Mouse (Mus musculus): ENCODE results near the gene Dnajb3.
"Not testable (repeated sequence)": the region's sequence is repeated elsewhere in the genome, so short reads cannot be mapped to it uniquely, and the experiment has no call there.

Gene Dnajb3

DNA sequence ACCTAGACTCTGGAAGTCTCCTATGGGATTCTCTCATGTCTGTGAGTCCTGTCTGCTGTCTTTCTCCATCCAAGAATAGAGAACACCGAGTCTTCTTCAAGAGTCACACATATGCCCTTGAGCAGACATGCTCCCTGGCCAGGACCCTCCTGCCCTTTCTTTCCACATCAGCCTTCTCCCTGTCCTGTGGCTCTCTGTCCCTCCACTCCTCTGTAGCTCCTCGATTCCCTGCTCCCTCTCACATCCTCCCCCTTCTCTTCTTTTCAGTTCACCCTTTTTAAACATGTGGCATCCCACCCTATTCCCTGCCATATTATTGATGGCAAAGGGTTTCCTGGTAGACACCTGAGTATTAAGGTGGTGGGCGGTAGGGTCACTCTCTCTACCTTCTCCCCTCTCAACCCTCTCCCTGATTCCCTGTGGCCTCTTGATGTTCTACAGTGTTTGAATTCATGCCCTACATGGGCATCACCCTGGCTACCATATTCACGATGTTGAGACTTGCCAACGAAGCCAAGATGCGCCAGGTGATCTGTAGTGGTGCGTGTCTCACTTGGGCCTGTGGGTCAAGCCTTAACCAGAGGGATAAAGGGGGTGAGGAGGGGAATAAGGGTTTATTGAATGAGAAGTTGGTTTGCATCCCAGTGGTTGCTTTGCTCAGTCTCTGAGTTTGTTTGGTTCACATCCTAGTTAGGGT lies 26.4 kb upstream of the Dnajb3 start:
- peak in 1 of 2 experiments; percentile 4 for DNase-seq

DNA sequence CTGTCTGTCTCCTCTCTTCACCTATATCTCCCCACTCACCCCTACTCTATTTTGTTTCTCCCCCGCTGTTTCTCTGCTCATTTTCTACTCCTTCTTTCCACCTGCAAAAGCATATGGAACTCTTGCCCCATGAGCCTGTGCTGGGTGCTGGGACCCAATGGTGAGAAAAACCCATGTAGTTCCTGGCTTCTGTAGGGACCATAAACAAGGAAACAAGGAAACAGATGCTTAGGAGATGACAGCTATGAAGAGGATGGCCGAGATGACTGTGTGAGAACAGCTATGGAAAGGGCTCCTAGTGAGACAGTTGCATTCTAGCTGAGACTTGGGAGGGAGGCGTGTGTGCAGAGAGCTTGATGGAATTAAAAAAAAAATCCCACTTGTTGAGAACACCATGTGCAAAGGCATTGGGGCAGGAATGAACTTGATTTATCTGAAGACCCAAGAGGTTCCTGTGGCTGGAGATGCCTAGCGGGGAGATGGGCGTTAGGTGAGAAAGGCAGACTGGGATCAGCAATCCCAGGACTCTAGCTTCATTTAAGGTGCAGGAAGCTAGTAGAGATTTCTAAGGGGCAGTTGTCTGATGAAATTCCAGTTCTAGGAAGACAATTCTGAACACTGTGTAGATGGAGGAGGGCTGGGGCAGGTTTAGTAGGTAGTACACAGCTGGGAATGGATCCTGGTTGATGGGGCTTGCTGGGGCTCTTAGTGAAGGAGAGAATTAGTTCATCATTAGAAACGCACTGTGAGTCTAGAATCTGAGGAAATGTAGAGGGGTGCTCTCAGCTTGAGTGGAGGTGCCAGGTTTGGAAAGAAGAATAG lies 25.6 kb upstream of the Dnajb3 start:
- no peak for DNase-seq

DNA sequence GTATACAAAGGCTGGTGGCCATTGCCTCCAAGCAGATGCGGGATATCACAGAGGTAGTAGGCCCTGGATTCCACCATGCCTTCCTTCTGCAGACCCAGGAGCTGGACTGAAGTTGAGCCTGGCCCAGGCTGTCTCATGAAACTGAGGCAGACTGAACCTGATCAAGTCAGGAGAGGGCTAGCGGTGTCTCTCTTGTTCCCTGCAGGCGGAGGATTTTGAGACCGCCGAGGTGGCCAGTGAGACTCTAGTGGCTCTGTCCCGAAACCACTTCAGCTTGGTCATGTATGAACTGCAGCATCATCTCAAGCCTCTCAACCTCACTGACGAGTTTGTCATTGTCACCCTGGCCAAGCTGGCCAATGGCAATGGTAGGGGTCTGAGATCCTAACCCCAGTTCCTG lies 24.8 kb upstream of the Dnajb3 start:
- DNase-seq, result peak in 1 of 2 experiments; percentile 4

DNA sequence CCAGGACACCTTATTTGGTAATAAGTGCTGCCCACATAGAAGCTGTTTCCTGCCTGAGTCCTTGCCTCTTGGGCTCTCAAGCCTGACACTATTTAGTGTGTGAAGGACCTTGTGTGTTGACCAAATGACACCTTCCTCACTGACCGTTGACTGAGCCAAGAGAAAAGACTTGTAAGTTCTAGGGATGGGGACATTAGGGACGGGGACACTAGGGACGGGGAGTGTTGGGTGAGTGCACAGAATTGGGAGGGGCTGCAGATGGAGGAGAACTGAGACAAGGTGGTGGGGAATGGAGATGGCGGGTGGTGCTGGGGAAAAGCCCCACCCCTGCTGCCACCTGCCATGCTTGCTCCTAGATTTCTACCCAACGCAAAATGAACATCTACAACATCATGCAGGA lies 24.4 kb upstream of the Dnajb3 start:
- peak in 1 of 2 experiments; percentile 3 for DNase-seq

DNA sequence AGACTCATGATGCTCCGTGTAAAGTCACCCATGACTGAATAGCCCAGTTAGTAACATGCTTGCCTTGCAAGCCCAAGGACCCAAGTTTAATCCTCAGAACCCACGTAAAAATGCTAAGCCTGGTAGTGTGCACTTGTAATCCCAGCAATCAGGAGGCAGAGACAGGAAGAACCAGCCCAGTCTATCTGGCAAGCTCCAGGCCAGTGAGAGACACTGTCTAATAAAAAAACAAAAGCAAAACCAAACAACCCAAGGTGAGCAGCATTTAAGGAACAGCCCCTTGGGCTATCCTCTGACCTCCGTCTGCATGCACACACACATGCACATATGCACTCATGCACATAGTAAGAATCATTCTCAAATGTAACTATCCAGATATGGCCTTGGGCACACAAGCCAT lies 24.0 kb upstream of the Dnajb3 start:
- DNase-seq, result no peak

DNA sequence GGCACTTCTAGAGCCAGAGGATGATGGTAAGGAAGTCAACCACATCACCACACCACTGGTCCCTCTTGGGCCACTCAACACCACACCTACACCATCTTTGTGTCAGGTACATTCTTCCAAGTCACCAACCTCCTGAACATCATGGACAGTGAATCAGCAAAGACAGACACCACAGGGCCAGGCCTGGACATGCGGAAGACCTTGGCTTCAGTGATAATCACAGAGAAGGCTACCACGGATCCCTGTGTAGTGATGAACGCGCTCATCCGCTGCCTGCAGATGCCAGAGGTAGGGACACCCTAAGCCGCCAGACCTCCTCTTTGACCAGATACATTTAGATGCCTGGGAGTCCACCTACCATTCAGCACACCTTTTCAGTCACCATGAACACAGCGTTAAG lies 22.5 kb upstream of the Dnajb3 start:
- peak; percentile 5 to 8 for DNase-seq

DNA sequence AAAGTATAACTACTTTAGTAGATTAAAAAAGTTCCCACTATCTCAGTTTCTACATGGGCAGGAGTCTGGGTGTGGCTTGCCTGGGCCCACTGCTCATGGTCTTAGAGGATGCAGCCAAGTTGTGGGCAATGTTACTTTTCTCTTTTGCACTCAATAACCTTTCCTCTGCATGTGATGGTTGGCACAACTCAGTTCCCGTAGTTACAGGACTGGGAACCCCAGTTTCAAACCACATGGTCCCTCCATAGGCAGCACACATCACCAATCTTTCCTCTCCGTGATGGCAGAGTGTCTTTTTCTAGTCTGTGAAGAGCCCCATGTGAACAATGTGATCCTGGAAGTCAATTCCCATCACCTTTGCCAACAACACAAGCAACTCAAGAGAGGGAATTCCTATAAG lies 21.9 kb upstream of the Dnajb3 start:
- DNase-seq, result no peak

DNA sequence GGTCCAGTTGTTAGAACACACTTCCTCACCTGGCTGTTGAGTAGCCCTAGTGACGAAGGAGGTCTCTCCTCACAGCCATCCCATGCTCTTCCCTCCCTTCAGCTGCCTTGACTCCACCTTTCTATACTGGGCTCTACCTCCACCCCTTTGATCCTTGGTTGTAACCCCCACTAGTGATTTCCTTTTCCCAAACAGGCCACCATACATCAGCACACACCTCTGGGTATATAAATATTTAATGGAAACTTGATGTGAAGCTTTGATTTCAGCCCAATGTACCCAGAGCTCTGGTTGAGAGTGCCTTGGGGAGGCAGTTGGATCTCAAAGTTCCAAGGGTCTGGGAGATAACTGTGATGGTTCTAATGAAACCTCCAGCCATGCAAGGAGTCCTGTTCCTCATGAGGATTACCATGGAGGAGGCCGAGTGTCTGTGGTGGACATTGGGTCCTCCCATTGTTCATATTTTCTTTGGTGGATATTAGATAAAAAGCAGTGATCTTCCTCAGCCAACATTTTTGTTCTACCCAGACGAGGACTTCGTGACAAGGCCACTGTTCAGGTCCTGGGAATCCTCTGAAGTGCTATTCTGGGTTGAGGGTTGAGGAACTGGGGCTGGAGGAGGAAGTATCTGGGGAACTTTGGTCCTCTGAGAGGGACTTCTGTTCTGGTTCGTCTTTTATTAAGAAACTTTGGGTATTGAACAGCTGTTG lies 21.2 kb upstream of the Dnajb3 start, which contains the start of gene Mroh2a:
Mroh2a (plus strand) TSS at position 317 of the 710 bp plus-strand sequence.
- peak; percentile 3 to 6 for DNase-seq

DNA sequence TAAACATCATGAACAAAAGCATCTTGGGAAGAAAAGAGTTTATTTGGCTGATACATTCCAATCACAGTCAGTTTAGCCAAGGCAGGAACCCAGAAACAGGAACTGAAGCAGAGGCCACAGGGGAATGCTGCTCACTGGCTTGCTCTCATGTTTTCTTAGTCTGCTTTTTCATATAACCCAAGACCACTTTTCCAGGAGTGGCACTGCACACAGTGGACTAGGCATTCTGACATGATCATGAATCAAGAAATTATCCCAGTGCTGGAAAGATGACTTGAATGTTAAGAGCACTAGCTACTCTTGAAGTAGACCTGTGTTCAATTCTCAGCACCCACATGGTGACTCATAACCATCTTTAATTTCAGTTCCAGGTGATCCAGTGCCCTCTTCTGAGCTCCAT lies 20.2 kb upstream of the Dnajb3 start:
- DNase-seq, result peak in 1 of 2 experiments; percentile 3

DNA sequence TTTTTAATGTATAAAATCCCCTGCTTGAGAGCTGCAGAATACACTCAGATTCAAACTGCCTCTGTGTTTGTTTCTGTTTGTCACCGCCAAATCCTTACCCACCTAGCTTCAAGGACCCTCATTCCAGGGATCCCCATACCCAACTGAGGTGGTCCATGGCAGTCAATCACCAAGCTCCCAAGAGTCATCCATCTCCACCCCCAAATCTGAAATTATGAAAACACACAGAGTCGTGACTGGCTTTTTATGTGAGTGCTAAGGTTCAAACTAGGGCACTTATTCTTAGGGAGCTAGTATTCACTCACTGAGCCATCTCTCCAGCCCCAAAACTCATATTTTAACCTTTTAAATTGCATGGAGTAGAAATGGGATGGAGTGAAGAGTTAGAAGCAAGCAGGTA lies 19.7 kb upstream of the Dnajb3 start:
- DNase-seq, result not testable (repeated sequence)

DNA sequence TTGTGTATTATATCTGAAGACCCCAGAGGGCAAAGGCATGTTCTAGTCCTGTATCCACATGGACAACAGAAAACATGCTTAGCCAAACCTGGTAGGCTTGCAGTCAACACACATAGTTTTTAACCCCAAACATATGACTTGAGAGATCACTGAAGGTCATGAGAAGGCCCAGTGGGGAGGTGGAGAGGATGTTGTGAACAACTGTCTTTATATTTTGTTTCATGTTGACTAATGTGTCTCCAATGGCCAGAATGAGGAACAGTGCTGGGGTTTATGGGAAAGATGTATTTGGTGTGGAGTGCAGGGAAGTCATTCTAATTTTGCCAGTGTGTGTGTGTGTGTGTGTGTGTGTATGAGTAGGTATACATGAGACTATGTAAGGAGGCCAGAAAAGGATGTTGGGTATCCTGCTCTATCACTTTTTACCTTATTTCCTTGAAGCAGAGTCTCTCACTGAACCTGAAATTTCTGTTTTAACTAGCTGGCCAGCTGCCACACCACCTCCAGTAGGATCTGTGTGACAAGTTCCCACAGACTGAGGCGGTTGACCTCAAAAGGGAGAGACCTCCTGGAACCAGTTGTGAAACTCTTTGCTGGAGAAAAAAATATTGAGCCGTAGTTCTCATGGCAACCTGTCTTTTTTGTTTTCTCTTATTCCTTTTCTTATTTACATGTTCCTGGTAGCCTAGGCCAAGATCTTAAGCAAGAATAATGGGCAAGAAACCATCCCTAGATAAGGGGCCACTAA lies 18.6 kb upstream of the Dnajb3 start:
- peak; percentile 16 to 25 for DNase-seq

DNA sequence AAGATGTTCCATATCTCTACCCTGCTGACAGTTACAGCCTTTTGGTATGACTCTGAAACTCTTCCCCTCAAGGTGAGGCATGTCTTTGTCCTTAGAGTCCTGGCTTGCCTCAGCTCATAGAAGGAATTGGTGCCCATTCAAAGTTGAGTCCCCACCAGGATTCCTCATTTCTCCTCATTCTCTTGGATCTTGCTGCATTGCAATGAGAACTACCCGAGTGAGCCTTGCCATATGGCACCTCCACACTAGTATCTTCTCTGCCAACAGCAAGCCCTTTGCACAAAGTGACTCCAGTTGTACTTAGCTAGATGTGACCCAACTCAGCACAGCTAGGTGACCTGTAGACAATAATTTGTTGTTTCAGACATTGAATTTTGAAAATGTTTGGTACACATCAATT lies 18.0 kb upstream of the Dnajb3 start:
- peak in 1 of 2 experiments; percentile 4 for DNase-seq

DNA sequence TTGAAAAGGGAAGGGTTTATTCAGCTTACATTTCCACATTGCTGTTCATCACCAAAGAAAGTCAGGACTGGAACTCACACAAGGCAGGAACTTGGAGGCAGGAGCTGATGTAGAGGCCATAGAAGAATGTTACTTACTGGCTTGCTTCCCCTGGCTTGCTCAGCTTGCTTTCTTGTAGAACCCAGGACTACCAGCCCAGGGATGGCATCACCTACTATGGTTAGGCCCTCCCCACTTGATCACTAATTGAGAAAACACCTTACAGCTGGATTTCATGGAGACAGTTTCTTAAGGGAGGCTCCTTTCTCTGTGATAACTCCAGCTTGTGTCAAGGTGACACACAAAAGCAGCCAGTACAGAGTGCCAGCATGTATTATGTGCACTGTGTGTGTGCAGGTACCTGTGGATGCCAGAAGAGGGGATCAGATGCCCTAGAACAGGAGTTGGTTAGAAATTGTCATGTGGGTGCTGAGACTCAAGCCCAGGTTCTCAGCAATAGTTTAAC lies 17.5 kb upstream of the Dnajb3 start:
- DNase-seq, result not testable (repeated sequence)

DNA sequence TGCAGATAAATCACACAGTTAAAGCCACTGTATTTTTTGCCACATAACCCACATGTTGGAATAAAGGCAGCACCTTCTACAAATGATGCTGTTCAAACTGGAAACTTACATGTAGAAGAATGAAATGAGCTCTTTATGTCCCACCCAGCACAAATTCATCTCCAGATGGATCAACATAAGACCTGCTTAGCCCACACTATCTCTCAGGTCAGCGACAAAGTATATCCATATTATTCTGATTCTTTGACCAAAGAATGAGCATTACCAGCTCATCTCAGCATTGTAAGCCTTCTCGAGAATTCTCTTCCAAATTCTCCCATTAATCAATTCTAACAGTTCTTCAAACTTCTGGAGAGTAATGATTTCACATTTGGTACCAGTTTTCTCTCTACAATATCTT lies 16.6 kb upstream of the Dnajb3 start:
- DNase-seq, result no peak

DNA sequence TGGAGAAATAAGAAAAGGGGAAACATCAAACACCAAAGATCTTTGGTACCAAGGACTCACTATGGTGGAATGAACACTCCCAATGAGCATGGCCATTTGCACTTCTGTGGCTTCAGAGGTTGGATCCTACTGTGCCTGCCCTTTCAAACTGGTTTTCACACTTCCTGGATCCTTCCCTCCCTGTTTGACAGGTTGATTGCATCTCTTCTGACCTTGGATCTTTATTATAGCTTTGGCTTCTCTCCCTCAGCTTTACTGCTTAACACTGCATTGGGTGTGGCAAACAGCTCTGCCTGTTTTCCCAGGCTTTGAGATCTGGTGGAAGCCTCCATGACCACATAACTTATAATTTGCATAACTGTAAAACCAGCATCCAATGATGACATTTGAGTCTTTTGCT lies 14.8 kb upstream of the Dnajb3 start:
- peak in 1 of 2 experiments; percentile 3 for DNase-seq

DNA sequence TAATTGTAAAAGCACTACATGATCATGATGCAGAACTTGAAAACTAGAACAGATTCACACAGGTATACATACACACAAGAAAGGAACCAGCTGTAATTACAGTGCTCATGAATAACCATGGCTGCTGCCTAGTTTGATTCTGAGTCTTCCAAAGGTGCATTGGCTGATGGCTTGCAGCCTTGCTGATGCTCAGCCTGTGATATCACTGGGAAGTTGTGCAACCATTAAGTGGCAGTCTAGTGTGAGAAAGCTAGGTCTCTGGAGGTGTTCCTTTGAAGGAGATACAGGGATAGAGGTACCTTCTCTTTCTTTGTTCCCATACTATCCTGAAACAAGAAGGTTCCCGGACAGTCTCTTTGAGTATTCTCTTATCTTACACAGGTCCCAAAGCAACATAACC lies 13.5 kb upstream of the Dnajb3 start:
- DNase-seq, result no peak

DNA sequence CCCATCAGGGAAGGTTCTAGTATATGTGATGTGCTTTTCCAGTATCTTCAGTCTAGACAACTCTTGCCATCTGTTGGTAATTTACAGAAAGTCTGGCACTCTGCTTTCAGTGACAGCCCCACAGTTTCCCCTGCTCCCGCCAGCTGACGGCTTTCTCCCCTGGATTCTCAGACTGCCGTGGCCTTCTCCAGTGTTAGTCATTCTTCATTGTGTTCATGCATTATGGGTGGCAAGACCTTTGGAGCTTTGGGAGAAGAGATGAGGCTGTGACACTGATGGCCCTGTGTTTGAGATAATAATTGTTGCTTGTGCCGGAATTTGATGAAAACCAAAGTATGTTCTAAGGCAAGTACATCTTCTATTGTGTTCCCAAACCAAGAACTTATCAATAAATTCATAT lies 13.0 kb upstream of the Dnajb3 start:
- no peak for DNase-seq

DNA sequence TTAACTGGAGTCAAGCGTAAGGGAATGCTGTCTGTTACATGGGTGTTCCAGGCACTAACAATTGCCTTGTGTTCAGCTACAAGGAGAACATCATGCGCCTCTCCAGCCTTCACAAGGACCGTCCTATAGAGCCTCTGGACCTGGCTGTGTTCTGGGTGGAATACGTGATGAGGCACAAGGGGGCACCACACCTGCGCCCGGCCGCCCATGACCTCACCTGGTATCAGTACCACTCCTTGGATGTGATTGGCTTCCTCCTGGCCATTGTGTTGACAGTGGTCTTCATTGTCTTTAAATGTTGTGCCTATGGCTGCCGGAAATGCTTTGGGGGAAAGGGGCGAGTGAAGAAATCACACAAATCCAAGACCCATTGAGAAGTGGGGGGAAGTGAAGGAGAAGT lies 12.5 kb upstream of the Dnajb3 start:
- DNase-seq, result no peak

DNA sequence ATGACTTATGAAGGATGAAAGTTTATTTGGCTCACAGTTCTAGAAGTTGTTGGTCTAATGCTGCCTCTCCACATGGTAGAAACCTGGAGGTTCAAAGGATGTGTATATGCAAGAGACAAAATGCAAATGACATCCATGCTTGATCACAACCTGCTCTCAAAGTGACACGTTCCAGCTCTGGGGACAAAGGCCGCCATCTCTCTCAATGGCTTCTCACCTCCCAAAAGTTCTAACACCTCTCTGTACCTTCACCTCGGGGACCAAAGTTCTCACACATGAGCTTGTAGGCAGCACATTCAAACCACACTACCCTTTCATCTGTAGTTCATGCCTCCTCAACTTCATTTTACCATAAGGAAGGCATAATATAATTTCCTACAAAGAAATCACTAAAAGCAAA lies 12.0 kb upstream of the Dnajb3 start:
- no peak for DNase-seq

DNA sequence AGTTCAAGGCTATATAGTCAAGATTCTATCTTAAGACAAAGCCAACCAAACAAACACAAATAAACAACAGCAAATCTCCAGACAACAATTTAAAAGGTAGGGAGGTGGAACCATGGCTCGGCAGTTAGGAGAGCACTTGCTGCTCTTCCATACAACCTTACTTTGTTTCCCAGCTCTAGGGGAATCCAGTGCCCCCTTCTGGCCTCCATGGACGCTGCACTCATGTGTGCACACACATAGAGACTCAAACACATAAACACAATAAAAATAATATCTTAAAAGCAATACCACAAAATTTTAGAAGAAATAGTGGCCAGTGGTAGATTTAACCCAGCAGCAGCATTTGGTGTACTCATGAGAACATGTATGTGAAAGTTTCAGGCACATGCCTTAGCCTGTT lies 11.6 kb upstream of the Dnajb3 start:
- DNase-seq, result no peak

DNA sequence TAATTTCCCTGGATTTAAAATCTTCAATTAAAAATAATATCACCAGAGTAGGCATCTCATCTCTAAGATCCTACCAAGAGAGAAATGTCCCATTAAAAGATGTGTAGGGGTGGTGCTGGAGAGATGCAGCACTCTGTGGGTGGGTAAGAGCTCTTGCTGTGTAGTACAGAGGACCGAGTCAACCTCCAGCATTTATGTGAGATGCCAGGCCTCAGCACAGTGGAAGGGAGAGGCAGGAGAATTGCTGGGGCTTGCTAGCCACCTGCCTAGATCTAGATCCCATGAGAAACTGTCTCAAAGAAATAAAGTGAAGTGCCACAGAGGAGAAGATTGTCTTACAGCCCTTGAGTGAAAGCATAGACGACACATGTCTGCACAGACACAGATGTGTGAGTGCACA lies 11.0 kb upstream of the Dnajb3 start:
- no peak for DNase-seq
